Mouse (Mus musculus) liver, embryonic 14.5 days (tissue): Measurements from ENCODE around the gene Nrxn1.

ENCODE experiments used
- CTCF ChIP-seq: IDR thresholded peaks from 2 replicates; pipeline ENCODE4 v1.5.1; 2016; ENCODE audit warnings: antibody characterized with exemption, low read depth, control low read depth
- EP300 ChIP-seq: IDR thresholded peaks from 2 replicates; pipeline ENCODE4 v1.6.1; 2016; ENCODE audit warnings: antibody characterized with exemption, low read depth

- TF ChIP-seq CTCF: no peak
- no peak for TF ChIP-seq EP300
These were observed 640.1 kb downstream of the Nrxn1 start for GRCm38 (mm10) chr17:90452770-90453169.
